Mouse (Mus musculus) mouse trophoblast stem cell (cell line): ENCODE results near the gene Lgals3bp.

Source experiments
- in situ Hi-C, 2 experiments: fragments of 300-500 bp; cut with MseI, MboI; formaldehyde crosslinking; loops; 2 replicates in 1 of 2; 3 replicates in 1 of 2; pipeline ENCODE4 v1.15.1; 2025

The Lgals3bp gene

GRCm38 (mm10) chr11:118423266-118423971, 21.5 kb upstream of the Lgals3bp start:
- in situ Hi-C loops: no loop called here

GRCm38 (mm10) chr11:118420261-118420660, 18.4 kb upstream of the Lgals3bp start:
- in situ Hi-C loops: no loop called here

GRCm38 (mm10) chr11:118418834-118419504, 17.1 kb upstream of the Lgals3bp start, which contains the start of gene Cant1:
Cant1 (minus strand) TSS chr11:118419086.
- in situ Hi-C loops: no loop called here

GRCm38 (mm10) chr11:118418442-118418833, 16.5 kb upstream of the Lgals3bp start:
- in situ Hi-C loops: no loop called here

GRCm38 (mm10) chr11:118417496-118417895, 15.6 kb upstream of the Lgals3bp start:
- in situ Hi-C loops: no loop called here

- in situ Hi-C loops: no loop called here
These were observed 14.2 kb upstream of the Lgals3bp start for GRCm38 (mm10) chr11:118416046-118416445.

- in situ Hi-C loops: no loop called here
These were observed 13.7 kb upstream of the Lgals3bp start for GRCm38 (mm10) chr11:118415630-118416029.

GRCm38 (mm10) chr11:118414270-118414669, 12.4 kb upstream of the Lgals3bp start:
- in situ Hi-C loops: no loop called here

- in situ Hi-C loops: no loop called here
These were observed 11.2 kb upstream of the Lgals3bp start for GRCm38 (mm10) chr11:118413055-118413454.

GRCm38 (mm10) chr11:118412601-118413000, 10.7 kb upstream of the Lgals3bp start:
- in situ Hi-C loops: no loop called here

- in situ Hi-C loops: no loop called here
These were observed 9.4 kb upstream of the Lgals3bp start for GRCm38 (mm10) chr11:118411271-118411670.

- in situ Hi-C loops: no loop called here
These were observed 8.6 kb upstream of the Lgals3bp start for GRCm38 (mm10) chr11:118410479-118410878.

- in situ Hi-C loops: no loop called here
These were observed 8.2 kb upstream of the Lgals3bp start for GRCm38 (mm10) chr11:118410073-118410444.

GRCm38 (mm10) chr11:118409106-118410072, 7.5 kb upstream of the Lgals3bp start:
- in situ Hi-C loops: no loop called here

GRCm38 (mm10) chr11:118408051-118408740, 6.3 kb upstream of the Lgals3bp start:
- in situ Hi-C loops: no loop called here

- in situ Hi-C loops: no loop called here
These were observed 5.5 kb upstream of the Lgals3bp start for GRCm38 (mm10) chr11:118407318-118407910.

- in situ Hi-C loops: no loop called here
These were observed 4.6 kb upstream of the Lgals3bp start for GRCm38 (mm10) chr11:118406521-118406920.

- in situ Hi-C loops: no loop called here
These were observed 3.4 kb upstream of the Lgals3bp start for GRCm38 (mm10) chr11:118405311-118405710.

GRCm38 (mm10) chr11:118403951-118404899, 2.3 kb upstream of the Lgals3bp start:
- in situ Hi-C loops: no loop called here

GRCm38 (mm10) chr11:118403183-118403582, 1.3 kb upstream of the Lgals3bp start:
- in situ Hi-C loops: no loop called here
